Mouse (Mus musculus): ENCODE results near the gene Ddx11.

DNA sequence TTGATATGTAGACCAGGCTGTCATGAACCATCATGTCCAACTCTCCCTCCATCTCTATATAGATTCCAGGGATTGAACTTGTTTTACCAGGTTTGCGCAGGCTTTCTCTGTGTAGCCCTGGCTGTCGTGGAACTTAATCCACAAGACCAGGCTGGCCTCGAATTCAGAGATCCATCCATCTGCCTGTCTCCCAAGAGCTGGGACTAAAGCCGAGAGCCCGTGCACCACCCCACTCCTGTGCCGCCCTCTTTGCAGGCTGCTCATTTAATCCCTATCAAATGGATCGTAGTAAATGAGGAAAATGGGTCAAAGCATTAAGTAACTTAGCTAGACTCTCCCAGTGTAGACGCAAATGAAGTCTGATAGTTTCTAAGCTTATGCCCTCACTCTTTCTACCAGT is 15.9 kb upstream of the Ddx11 start:
- no peak for TF ChIP-seq CTCF (IDR thresholded peaks at IDR 0.05; ENCODE audit: low read depth, low read length)
- no peak for TF ChIP-seq POLR2A (IDR thresholded peaks at IDR 0.05; ENCODE audit: extremely low read depth, insufficient read depth, low read length)

Measured in liver, adult 2 months (tissue).